Mouse (Mus musculus): ENCODE results near the gene Toe1. TPM values are rescaled to one million over a fixed set of nuclear protein-coding genes. Genes with fewer than 3 reads are reported as not detected.
"Not testable (repeated sequence)": the region's sequence is repeated elsewhere in the genome, so short reads cannot be mapped to it uniquely, and the experiment has no call there.

Toe1 gene
- total RNA-seq (2021) = 10 to 100 TPM; 12.5 to 15.1 TPM
- long read RNA-seq, experiment 1, partial matches to known transcripts = 0 of 6 reads
- long read RNA-seq, experiment 1, other reads (novel, unspliced or antisense) = 2 of 6 reads
- long read RNA-seq, experiment 2, transcript Toe1-201 (8 exons, 2,090 nt) = major isoform, 9 of 13 reads
- long read RNA-seq, experiment 2, partial matches to known transcripts = 1 of 13 reads
- long read RNA-seq, experiment 2, other reads (novel, unspliced or antisense) = 3 of 13 reads

DNA sequence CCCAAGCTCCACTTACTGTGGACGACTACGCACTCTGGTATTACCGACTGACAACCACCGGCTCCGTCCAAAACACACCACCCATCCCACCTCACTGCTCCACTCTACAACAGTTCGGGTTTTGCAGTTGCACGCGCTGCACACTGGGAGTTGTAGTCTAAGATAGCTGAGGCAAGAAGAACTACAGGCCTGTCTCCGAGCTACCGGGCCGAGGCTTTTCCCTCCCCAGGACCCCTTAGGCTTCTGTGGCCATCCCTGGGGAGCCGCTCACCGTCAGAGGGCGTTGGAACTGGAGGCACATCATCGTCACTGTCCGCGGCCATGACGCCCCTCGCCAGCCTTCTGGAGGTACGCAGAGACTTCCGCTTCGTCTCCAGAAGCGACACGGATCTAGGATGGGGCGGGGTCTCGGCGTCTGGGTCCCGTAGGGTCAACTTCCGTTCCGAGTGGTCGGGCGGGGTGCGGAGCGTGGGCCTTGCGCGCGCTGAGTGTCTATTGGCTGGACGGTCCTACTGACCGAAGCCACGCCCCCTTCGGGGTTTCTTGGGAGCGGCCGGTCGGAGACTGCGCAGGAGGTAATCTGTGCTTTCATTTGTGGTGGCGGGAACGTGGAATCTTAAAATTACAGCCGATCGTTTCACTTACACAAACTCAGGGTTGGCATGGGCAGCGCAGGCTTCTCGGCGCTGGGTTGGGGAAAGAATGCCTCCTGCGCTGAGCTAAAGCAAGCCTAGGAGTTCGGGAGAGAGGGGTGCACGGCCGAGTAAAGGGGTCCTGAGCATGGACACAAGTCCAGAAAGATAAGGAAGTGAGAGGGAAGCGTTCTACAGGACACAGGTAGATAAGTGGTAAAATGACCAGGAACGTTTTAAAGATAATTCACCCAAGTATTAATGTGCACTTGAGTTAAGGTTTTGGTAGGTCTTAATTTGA is at the start of gene Toe1, which contains the start of gene Mutyh:
Gene Toe1, minus strand, starts transcription at position 444 of the 933 bp plus-strand sequence.
Gene Mutyh, plus strand, starts transcription at position 527 of the 933 bp plus-strand sequence.
- DNase-seq (ENCODE audit: low spot score in 2 of 2) = peak; percentile 89 to 95

DNA sequence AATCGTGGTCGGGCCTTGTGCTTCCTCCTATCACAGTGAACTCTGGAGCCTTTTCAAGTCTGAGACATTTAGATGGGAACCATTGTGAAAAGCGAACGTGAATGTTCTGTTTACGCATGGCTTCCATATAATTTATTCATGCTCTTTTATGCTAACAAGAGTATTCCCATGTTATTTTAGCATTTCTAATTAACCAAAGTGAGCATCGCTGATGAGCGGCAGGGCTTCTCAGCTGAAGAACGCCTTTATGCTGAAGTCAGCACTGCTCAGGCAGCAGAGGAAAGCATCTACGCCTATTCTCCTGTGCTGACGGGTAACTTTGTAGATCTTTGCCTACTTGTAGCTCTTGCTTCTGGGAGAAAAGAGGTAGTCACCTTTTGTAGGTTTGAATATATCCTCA is 49.8 kb upstream of the Toe1 start:
- no peak for DNase-seq (ENCODE audit: low spot score in 2 of 2)

DNA sequence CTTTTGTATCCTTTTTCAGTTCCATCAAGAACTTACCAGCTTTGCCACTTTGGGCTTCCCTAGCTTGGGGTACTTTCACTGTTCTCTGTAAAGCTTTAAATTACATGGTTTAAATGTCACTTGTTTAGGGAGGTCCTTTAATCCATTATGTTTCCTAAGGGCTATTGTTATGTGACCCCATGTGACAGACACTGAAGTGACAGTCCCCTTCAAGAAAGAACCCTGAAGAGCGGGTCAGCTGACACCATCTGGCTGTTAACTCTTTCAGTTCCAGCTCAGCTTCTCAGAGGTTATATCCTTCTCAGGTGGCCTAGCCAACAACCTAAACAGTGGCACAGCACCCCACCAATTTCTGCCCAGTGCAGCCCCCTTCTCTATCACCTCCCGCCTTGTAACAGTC is 46.8 kb upstream of the Toe1 start:
- no peak for DNase-seq (ENCODE audit: low spot score in 2 of 2)

DNA sequence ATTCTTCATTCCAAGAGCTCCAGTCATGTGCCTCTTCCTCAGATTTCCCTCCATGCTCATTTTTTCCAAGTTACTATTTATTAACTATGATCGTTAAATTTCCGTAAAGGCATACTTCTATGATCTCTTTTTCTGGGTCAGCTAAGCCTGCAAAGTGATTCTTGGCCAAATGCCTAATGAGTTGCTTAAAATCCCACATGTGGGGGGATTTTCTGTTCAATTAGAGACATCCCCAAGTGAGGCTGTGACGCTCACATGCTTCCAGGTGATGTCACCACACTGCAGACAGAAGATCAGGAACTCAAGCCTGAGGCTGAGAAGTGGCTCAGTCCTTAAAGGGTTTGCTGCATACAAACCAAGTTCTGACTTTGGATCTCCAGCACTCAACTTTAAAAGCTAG is 42.5 kb upstream of the Toe1 start:
- DNase-seq (ENCODE audit: low spot score in 2 of 2) = no peak

DNA sequence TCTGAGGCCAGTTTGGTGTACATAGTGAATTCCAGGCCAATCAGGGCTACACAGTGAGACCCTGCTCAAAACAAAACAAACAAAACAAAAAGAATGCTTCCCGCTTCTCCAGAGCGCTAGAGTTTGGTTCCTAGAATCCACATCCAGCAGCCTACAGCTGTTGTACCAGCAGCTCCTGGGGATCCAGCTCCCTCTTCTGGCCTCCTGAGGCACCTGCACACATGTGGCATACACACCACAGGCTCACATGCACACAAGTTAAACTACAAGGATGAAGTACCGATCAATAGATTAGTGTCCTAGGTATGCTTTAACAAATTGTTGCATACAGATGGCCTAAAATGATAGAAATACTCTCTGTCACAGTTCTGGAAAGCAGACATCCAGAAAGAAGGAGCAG is 36.9 kb upstream of the Toe1 start:
- no peak for DNase-seq (ENCODE audit: low spot score in 2 of 2)

DNA sequence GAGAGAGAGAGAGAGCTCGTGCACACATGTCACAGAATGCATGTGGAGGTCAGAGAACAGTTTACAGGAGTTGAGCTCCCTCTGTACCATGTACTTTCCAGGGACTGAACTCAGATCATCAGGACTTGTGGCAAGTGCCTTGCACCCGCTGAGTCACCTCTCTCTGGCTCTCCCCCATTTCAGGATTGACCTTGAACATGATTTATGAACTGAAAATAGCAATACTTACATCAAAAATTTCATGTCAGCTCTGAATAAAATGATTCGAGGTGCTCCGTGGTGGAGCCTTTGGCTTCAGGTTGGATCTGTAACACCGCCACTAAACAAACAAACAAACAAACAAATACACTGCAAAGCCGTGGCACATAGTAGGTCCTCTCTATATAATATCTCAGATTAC is 33.4 kb upstream of the Toe1 start:
- no peak for DNase-seq (ENCODE audit: low spot score in 2 of 2)

DNA sequence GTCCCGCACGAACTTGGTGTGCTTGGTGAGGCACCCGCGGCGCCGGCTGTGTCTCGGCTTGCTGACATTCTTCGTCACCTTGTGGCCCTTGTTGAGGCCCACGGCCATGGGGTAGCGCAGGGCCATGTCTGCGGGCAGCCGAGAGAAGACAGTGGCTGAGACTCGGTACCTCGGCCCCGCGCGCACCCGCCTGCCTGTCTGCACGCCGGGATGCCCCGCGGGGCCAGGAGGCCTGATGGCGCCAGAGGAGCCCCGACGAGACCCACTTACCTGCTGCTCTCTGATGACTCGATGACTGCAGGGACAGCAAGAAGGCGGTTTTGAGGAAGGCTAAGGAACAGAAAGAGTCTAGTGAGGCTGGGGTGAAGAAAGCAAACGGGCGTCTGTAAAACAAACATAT is 32.7 kb upstream of the Toe1 start:
- DNase-seq (ENCODE audit: low spot score in 2 of 2) = not testable (repeated sequence)

DNA sequence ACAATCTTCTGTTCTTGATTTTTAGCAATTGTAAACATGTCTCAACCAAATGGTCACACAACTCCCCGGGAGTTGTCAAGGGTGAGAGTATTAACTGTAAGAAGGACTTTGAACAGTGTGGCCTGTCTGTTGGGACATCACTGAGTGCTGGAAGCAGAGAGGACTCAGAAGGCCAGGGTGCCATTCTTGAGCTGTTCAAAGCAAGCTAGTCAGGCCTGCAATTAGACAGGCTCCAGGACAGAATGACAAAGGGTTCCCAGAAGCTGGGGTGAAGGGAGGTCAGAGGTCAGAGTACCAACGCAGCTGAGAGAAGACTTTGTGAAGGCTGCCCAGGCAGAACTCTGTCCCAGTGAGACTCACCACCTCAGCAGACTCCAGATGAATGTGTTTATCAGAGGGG is 31.6 kb upstream of the Toe1 start:
- no peak for DNase-seq (ENCODE audit: low spot score in 2 of 2)

DNA sequence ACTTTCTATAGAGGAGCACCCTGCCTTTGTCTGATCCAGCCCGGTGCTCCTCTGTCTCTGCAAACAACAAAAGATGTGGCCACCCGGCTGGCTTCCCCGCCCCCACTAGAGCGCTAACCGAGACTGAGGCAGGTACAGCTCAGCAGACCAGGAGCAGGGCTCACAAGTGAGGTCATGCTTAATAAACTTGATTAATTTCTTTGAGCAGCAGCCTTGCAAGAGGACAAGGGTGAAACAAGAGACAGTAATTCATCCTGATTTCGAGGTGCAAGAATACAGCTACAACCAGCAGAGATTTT is 22.6 kb upstream of the Toe1 start:
- no peak for DNase-seq (ENCODE audit: low spot score in 2 of 2)

DNA sequence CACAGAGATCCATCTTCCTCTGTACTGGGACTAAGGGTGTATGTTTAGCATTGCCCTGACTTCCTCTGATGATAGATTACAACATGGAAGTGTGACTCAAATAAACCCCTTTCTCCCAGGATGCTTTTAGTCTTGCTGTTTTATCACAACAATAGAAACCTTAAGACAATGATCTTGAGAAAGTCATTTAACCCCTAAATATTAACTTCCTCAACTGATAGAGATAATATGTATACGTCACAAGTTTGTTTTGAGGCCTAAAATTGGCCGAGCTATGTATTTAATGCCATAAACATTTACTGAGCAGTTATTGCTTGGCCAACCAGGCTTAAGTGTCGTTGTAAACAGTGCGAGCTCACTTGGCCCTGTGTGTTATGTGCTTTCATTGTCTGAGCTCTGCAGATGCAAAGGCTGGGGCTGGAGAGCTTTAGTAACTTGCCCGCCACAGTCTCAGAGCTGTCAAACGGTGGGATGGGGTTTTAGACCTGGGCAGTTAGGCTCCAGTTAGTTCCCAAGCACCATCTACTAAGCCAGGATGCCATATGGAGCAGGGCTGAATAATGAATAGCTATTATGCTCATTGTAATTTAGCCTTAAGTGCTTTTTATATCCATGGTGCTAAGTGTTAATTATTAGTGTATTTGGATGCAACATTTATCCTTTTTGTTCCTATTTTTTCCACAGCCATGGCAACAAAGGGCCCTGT is 22.1 kb upstream of the Toe1 start:
- DNase-seq (ENCODE audit: low spot score in 2 of 2) = no peak

DNA sequence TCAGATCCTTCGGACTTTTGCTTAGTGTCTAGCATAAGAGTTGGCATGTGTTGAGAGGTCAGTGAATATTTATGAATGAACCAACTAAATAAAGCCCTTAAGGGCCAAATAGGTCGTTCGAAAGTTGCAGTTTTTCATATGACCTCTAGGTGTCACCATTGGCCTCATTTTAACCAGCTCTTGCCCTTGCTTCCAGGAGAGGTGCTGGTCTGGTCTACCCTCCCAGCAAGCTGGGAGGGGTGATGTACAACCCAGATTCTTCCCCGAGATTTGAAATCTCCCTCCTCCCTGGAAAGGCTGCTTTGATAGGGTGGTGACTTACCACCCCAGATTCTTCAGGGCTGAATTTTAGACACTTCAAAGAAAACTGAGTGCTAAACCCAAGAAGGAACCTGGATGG is 20.4 kb upstream of the Toe1 start:
- no peak for DNase-seq (ENCODE audit: low spot score in 2 of 2)

DNA sequence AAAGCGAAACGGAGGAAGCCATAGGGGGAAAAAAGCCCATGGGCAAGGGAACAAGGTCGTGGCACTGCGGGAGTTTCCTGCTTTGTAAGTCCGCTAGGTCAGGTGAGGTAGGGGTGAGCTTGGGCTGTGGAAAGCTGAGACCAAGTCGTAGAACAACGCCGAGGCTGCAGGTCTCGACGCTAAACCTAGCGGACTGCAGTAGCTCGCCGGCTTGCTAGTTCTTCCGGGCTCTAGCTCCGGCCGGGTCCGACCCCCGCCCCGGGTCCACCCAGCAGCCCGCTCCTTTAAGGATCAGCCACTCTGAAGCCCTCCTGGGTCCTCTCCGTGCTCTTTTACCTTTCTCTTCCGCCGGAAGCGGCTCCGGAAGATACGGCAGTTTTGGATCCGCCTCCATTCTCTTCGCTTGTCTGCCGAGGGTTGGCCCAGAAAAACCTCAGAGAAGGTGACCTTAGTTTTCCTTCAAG is 17.1 kb upstream of the Toe1 start:
- peak; percentile 69 to 76 for DNase-seq (ENCODE audit: low spot score in 2 of 2)

DNA sequence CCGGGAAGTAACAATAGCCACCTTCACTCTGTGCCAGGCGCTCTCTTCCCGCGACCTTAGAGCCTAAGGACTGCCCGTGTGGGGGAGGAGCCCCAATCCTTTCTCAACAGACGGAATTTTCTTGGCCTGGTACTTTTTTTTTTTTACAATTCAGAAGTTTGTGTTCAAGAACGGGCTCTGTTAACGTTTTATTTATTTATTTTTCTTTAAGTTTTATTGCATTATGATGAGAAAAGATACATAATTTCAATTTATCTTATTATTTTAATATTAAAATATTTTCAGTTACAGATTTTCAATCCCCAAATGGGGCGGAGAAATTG is 14.2 kb upstream of the Toe1 start, which contains the start of gene Hpdl:
Gene Hpdl, minus strand, starts transcription at position 14 of the 323 bp plus-strand sequence.
- DNase-seq (ENCODE audit: low spot score in 2 of 2) = no peak

DNA sequence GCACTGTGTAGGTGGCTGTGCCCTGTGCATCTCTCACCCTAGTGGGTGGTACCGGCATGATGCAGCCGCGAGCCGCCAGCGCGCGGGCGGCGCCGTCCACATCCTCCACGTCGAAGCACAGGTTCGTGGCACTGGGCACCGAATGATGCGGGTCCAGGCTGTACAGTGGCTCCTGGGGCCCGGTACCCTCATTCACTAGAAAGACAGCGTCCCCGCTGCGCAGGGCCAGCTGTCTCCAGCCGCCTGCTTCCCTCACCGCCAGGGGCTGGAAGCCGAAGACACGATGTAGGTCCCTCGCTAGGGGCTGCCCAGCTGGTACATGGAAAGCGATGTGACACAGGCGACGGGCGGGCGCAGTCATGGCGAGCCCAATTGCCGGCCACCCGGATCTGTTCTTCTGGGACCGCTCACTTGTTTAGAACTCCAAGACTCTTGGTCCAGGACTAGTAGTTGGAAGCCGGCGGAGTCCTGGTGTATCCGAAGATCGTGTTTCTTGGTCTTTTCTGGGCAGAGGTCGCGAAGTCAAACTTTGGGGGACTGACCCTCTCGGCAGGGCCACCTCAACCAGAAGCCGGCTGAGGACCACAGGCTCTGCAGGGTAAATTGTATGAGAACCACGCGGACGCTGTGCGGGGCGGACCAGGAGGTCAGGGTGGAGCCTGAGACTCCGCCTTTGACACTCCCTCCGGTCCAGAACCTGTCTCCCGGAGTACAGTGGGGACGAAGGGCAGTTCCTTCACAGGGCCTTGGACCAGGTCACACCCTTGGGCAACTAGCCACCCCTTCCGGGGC is 13.7 kb upstream of the Toe1 start:
- peak in 1 of 2 experiments; percentile 43 for DNase-seq (ENCODE audit: low spot score in 2 of 2)

DNA sequence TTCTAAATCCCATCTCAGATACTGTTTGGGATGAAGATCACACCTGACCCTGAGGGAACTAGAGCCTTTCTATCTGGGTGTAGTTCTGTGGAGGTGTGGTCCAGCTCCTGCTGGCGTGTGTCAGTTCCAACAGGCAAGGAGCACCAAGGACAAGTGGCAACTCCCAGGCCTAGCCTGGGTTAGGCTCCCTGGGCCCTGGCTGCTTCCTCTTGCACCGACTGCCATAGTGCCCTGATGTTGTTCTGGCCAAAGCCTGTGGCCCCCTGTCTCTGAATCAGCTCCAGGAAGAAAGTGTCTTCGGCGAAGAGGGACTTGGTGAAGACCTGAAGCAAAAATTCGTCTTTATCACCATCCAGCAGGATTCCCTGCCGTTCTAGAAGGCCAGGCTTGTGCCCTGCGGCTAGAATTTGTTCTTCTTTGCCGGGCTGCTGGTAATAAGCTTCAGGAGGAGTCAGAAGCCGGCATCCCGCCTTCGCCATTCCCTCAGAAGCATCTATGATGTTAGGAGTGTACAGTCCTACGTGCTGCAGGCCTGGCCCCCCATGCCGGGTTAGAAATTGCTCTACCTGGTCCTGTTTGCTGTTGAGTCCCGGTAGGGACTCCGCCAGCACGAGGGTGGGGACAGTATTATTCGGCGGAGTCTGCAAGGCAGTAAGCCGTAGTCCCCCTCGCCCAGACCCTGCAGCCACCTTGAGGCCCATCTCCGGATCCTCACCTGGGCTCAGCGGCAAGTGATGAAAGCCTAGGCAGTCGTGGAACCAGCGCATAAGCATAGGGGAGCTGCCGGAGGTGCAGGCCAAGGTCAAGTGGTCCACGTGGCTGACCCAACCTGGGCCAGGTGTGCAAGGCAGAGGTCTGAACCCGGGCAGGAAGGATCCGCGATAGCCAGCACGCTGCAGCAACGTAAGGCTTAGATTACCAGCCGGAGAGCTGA is 12.8 kb upstream of the Toe1 start:
- DNase-seq (ENCODE audit: low spot score in 2 of 2) = no peak

DNA sequence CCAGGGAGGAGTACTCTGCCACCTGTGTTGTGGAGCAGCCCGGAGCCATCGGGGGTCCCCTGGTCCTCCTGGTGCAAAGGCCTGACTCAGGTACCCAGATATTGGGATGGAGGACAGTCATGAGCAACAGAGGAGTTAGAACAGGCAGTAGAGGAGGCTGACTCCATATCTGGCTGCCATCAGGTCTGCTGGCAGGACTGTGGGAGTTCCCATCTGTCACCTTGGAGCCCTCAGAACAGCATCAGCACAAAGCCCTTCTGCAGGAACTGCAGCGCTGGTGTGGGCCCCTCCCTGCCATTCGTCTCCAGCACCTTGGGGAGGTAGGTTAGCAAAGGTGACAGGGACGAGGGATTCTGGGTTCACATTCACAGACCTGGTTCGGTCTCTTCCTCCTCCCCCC is 10.0 kb upstream of the Toe1 start:
- DNase-seq (ENCODE audit: low spot score in 2 of 2) = peak in 1 of 2 experiments; percentile 39

DNA sequence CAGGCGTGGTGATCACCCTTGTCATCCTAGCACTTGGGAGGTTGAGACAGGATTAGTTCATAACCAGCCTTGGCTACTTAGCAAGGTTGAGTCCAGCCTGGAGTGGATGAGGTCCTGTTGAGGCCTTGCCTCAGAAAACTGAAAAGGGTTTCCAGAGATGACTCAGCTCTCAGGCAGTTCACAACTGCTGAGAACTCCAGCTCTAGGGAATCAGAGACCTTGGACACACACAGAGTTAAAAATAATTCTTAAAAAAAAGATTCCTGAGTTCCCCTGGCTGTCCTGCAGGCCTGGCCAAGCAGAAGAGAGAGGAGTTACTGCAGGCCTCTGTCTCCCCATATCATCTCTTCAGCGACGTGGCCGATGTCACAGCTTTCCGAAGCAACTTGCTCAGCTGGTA is 7.8 kb upstream of the Toe1 start:
- no peak for DNase-seq (ENCODE audit: low spot score in 2 of 2)

DNA sequence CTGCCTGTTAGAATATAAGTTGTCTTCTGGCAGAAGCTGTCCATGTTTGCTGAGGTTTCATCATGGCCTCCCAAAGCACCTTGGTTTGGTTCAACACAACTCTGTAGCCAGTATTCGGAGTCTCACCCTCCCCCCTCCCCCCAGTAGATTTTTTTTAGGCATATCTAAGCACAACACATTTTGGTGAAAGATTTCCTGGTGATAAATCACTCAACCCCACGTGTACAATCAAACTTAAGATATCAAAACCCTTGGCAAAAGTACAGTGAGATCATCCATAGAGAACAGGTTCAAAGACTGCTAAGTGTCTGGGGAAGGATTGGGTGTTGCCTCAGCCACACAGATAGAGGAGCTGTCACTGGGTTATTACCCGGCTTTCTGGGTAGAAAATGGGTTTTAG is 3.6 kb upstream of the Toe1 start:
- DNase-seq (ENCODE audit: low spot score in 2 of 2) = no peak

DNA sequence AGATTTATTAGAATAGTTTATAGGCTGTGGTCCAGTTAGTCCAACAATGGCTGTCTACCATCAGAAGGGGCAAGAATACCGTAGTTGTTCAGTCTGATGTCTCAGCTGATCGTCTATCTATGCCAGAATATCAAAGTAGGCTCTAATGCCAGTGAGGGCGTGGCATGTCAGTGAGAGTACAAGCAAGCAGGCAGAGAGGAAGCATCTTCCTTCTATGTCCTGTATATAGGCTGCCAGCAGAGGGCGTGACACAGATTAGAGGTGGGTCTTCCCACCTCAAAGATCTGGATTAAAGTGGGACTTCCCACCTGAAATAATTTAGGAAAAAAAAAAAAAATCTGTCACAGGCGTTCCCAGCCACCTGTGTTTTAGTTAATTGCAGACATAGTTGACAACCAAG is 7.5 kb downstream of the Toe1 start:
- no peak for DNase-seq (ENCODE audit: low spot score in 2 of 2)
